Mouse (Mus musculus): ENCODE data around the gene Lsamp. TPM values are rescaled to one million over a fixed set of nuclear protein-coding genes. Genes with fewer than 3 reads are reported as not detected.

The Lsamp gene
- total and polyA plus RNA-seq, 2 experiments from 2014 or later: 0.61 to 0.95 TPM

GRCm38 (mm10) chr16:42113246-42113645 lies 2129.1 kb downstream of the Lsamp start:
- H3K9me3 ChIP-seq (replicated peaks; ENCODE audit: control insufficient read depth, low read length): no peaks in the 10 kb centered on the region
- no peaks in the 10 kb centered on the region for H3K36me3 ChIP-seq (replicated peaks; ENCODE audit: control insufficient read depth, insufficient read depth, low read length)
- no peak overlapping the region for H3K9ac ChIP-seq (replicated peaks; ENCODE audit: low read depth, low read length)
- H3K4me1 ChIP-seq (ENCODE audit: control insufficient read depth, insufficient read depth): no peaks in the 10 kb centered on the region
- DNase-seq (ENCODE audit: low spot score) (no peak), ATAC-seq (ENCODE audit: insufficient read depth, low read depth) (no peak)
- no peak for TF ChIP-seq EP300 (IDR thresholded peaks at IDR 0.05; ENCODE audit: low read depth)
- TF ChIP-seq CTCF (IDR thresholded peaks at IDR 0.05; ENCODE audit: low read depth): no peak
- H3K4me2 ChIP-seq (ENCODE audit: low read depth, low read length): no peak overlapping the region
- H3K27ac ChIP-seq (ENCODE audit: low read depth): no peak overlapping the region
- H3K27me3 ChIP-seq (ENCODE audit: control insufficient read depth, insufficient read depth, low read length): no peaks in the 10 kb centered on the region
- no peak overlapping the region for H3K4me3 ChIP-seq (ENCODE audit: low read depth, low read length)
- WGBS: 69% methylated on average over 2 of the region's 2 CpGs

GRCm38 (mm10) chr16:42121788-42122187 lies 2137.6 kb downstream of the Lsamp start:
- Histone ChIP-seq H3K27ac (ENCODE audit: low read depth) (no peak overlapping the region), H3K36me3 (replicated peaks; ENCODE audit: control insufficient read depth, insufficient read depth, low read length) (no peaks in the 10 kb centered on the region), H3K9ac (replicated peaks; ENCODE audit: low read depth, low read length) (no peak overlapping the region), H3K9me3 (replicated peaks; ENCODE audit: control insufficient read depth, low read length) (no peaks in the 10 kb centered on the region), H3K4me2 (ENCODE audit: low read depth, low read length) (no peak overlapping the region), H3K4me3 (ENCODE audit: low read depth, low read length) (no peak overlapping the region), H3K27me3 (ENCODE audit: control insufficient read depth, insufficient read depth, low read length) (no peaks in the 10 kb centered on the region), H3K4me1 (ENCODE audit: control insufficient read depth, insufficient read depth) (no peaks in the 10 kb centered on the region)
- ATAC-seq (ENCODE audit: insufficient read depth, low read depth) (no peak), DNase-seq (ENCODE audit: low spot score) (no peak)
- no peak for TF ChIP-seq EP300 (IDR thresholded peaks at IDR 0.05; ENCODE audit: low read depth)
- no peak for TF ChIP-seq CTCF (IDR thresholded peaks at IDR 0.05; ENCODE audit: low read depth)
- 82% methylated on average over 6 of the region's 6 CpGs for WGBS

GRCm38 (mm10) chr16:42123826-42124225 lies 2139.7 kb downstream of the Lsamp start:
- Histone ChIP-seq H3K27ac (ENCODE audit: low read depth) (no peak overlapping the region), H3K27me3 (ENCODE audit: control insufficient read depth, insufficient read depth, low read length) (no peaks in the 10 kb centered on the region), H3K36me3 (replicated peaks; ENCODE audit: control insufficient read depth, insufficient read depth, low read length) (no peaks in the 10 kb centered on the region), H3K4me3 (ENCODE audit: low read depth, low read length) (no peak overlapping the region), H3K4me1 (ENCODE audit: control insufficient read depth, insufficient read depth) (no peaks in the 10 kb centered on the region), H3K9me3 (replicated peaks; ENCODE audit: control insufficient read depth, low read length) (no peaks in the 10 kb centered on the region), H3K4me2 (ENCODE audit: low read depth, low read length) (no peak overlapping the region), H3K9ac (replicated peaks; ENCODE audit: low read depth, low read length) (no peak overlapping the region)
- ATAC-seq (ENCODE audit: insufficient read depth, low read depth) (no peak), DNase-seq (ENCODE audit: low spot score) (no peak)
- WGBS: 72% methylated on average over 4 of the region's 4 CpGs
- no peak for TF ChIP-seq EP300 (IDR thresholded peaks at IDR 0.05; ENCODE audit: low read depth)
- TF ChIP-seq CTCF (IDR thresholded peaks at IDR 0.05; ENCODE audit: low read depth): no peak

- H3K27ac ChIP-seq (ENCODE audit: low read depth): no peak overlapping the region
- no peak for DNase-seq (ENCODE audit: low spot score)
- no peak overlapping the region for H3K4me3 ChIP-seq (ENCODE audit: low read depth, low read length)
- H3K36me3 ChIP-seq (replicated peaks; ENCODE audit: control insufficient read depth, insufficient read depth, low read length): no peaks in the 10 kb centered on the region
- H3K4me2 ChIP-seq (ENCODE audit: low read depth, low read length): no peak overlapping the region
- no peak for TF ChIP-seq CTCF (IDR thresholded peaks at IDR 0.05; ENCODE audit: low read depth)
- H3K9ac ChIP-seq (replicated peaks; ENCODE audit: low read depth, low read length): no peak overlapping the region
- no peaks in the 10 kb centered on the region for H3K4me1 ChIP-seq (ENCODE audit: control insufficient read depth, insufficient read depth)
- 57% methylated on average over 2 of the region's 2 CpGs for WGBS
- no peaks in the 10 kb centered on the region for H3K27me3 ChIP-seq (ENCODE audit: control insufficient read depth, insufficient read depth, low read length)
- no peaks in the 10 kb centered on the region for H3K9me3 ChIP-seq (replicated peaks; ENCODE audit: control insufficient read depth, low read length)
- no peak for ATAC-seq (ENCODE audit: insufficient read depth, low read depth)
These were observed 2141.9 kb downstream of the Lsamp start for GRCm38 (mm10) chr16:42126061-42126460.

GRCm38 (mm10) chr16:42147164-42147563 lies 2163.0 kb downstream of the Lsamp start:
- Histone ChIP-seq H3K9ac (replicated peaks; ENCODE audit: low read depth, low read length) (no peak overlapping the region), H3K27me3 (ENCODE audit: control insufficient read depth, insufficient read depth, low read length) (no peaks in the 10 kb centered on the region), H3K9me3 (replicated peaks; ENCODE audit: control insufficient read depth, low read length) (no peaks in the 10 kb centered on the region), H3K4me1 (ENCODE audit: control insufficient read depth, insufficient read depth) (0 out of 2 replicates have a peak, but pooled peaks cover 3% of the 10 kb centered on the region), H3K27ac (ENCODE audit: low read depth) (no peak overlapping the region), H3K4me3 (ENCODE audit: low read depth, low read length) (no peak overlapping the region), H3K36me3 (replicated peaks; ENCODE audit: control insufficient read depth, insufficient read depth, low read length) (no peaks in the 10 kb centered on the region), H3K4me2 (ENCODE audit: low read depth, low read length) (no peak overlapping the region)
- ATAC-seq (ENCODE audit: insufficient read depth, low read depth): no peak
- TF ChIP-seq CTCF (IDR thresholded peaks at IDR 0.05; ENCODE audit: low read depth): no peak
- TF ChIP-seq EP300 (IDR thresholded peaks at IDR 0.05; ENCODE audit: low read depth): no peak
- DNase-seq (ENCODE audit: low spot score): no peak
- WGBS: 61% methylated on average over 6 of the region's 6 CpGs

- no peaks in the 10 kb centered on the region for H3K27me3 ChIP-seq (ENCODE audit: control insufficient read depth, insufficient read depth, low read length)
- no peak for ATAC-seq (ENCODE audit: insufficient read depth, low read depth)
- no peaks in the 10 kb centered on the region for H3K36me3 ChIP-seq (replicated peaks; ENCODE audit: control insufficient read depth, insufficient read depth, low read length)
- no peak overlapping the region for H3K9ac ChIP-seq (replicated peaks; ENCODE audit: low read depth, low read length)
- H3K4me1 ChIP-seq (ENCODE audit: control insufficient read depth, insufficient read depth): 0 out of 2 replicates have a peak, but pooled peaks cover 10% of the 10 kb centered on the region
- TF ChIP-seq CTCF (IDR thresholded peaks at IDR 0.05; ENCODE audit: low read depth) (no peak), EP300 (IDR thresholded peaks at IDR 0.05; ENCODE audit: low read depth) (no peak)
- DNase-seq (ENCODE audit: low spot score): no peak
- H3K9me3 ChIP-seq (replicated peaks; ENCODE audit: control insufficient read depth, low read length): no peaks in the 10 kb centered on the region
- H3K4me2 ChIP-seq (ENCODE audit: low read depth, low read length): no peak overlapping the region
- H3K27ac ChIP-seq (ENCODE audit: low read depth): no peak overlapping the region
- H3K4me3 ChIP-seq (ENCODE audit: low read depth, low read length): no peak overlapping the region
- whole genome bisulfite sequencing: 69% methylated on average over 6 of the region's 6 CpGs
These were observed 2165.2 kb downstream of the Lsamp start for GRCm38 (mm10) chr16:42149216-42149942.
